Mouse (Mus musculus) intestine, postnatal 0 days (tissue): ENCODE data around the gene Msl2. TPM values are rescaled to one million over a fixed set of nuclear protein-coding genes. Genes with fewer than 3 reads are reported as not detected.

ENCODE experiments used
- ATAC-seq: fragments of 200-750 bp; cut with Nextera tagmentation; 2 replicates; pipeline ENCODE4 v1.8.0; 2017; ENCODE audit warnings: mild to moderate bottlenecking, moderate TSS enrichment, moderate library complexity
- H3K27ac ChIP-seq: fragments of 300-500 bp; sonication (generic); 2 replicates; pipeline ENCODE4 v1.5.1; 2014; ENCODE audit warnings: mild to moderate bottlenecking, low read depth, low read length, moderate library complexity
- H3K27me3 ChIP-seq: fragments of 300-500 bp; sonication (generic); replicated peaks from 2 replicates; pipeline ENCODE4 v1.6.1; 2014; ENCODE audit warnings: low read length, mixed read lengths; ENCODE audit not compliant: control insufficient read depth, insufficient read depth
- H3K36me3 ChIP-seq: fragments of 300-500 bp; sonication (generic); 2 replicates; pipeline ENCODE4 v1.6.1; 2014; ENCODE audit warnings: mild to moderate bottlenecking, moderate library complexity; ENCODE audit not compliant: control insufficient read depth, insufficient read depth
- H3K4me1 ChIP-seq: fragments of 300-500 bp; sonication (generic); replicated peaks from 2 replicates; pipeline ENCODE4 v1.6.1; 2014; ENCODE audit warnings: antibody characterized with exemption, low read length, mixed read lengths; ENCODE audit not compliant: control insufficient read depth, insufficient read depth
- H3K4me2 ChIP-seq: fragments of 300-500 bp; sonication (generic); replicated peaks from 2 replicates; pipeline ENCODE4 v1.6.1; 2014; ENCODE audit warnings: low read depth, mild to moderate bottlenecking, moderate library complexity
- H3K4me3 ChIP-seq: fragments of 300-500 bp; sonication (generic); 2 replicates; pipeline ENCODE4 v1.5.1; 2014; ENCODE audit warnings: low read depth, low read length
- H3K9ac ChIP-seq: fragments of 300-500 bp; sonication (generic); 2 replicates; pipeline ENCODE4 v1.6.1; 2014; ENCODE audit warnings: mild to moderate bottlenecking, low read depth, low read length
- H3K9me3 ChIP-seq: fragments of 300-500 bp; sonication (generic); 2 replicates; pipeline ENCODE4 v1.6.1; 2016; ENCODE audit warnings: mixed run types; ENCODE audit not compliant: control insufficient read depth
- CTCF ChIP-seq: sonication (generic); IDR thresholded peaks from 2 replicates; pipeline ENCODE4 v1.5.1; 2016; ENCODE audit warnings: low read depth, mild to moderate bottlenecking, control low read depth, antibody characterized with exemption, moderate library complexity
- WGBS: fragments of 180-500 bp; shearing (Covaris S2); extraction: QIAGEN DNeasy Blood & Tissue Kit; methylation state at CpG from one replicate; pipeline ENCODE4 v1.1.7; 2014; 5-methylcytosine and 5-hydroxymethylcytosine counted together
- polyA plus RNA-seq: library from polyadenylated mRNA; unstranded; fragments of >200 nt; fragmentation: Nextera tagmentation; extraction: Ambion mirVana; gene quantifications from 2 replicates; pipeline ENCODE4 v1.2.1, GENCODE M21; 2015

The Msl2 gene
- polyA plus RNA-seq, 1 experiment from 2014 or later: 4.6 TPM

- no peaks in the 10 kb centered on the region for H3K27me3 ChIP-seq
- no peaks in the 10 kb centered on the region for H3K36me3 ChIP-seq
- WGBS: 24% methylated on average over 14 of the region's 14 CpGs
- peak overlapping the region; percentile 67 for H3K27ac ChIP-seq
- H3K4me3 ChIP-seq: no peak overlapping the region
- no peaks in the 10 kb centered on the region for H3K9me3 ChIP-seq
- TF ChIP-seq CTCF: peak; percentile 63
- peak overlapping the region; percentile 4 for H3K4me2 ChIP-seq
- H3K9ac ChIP-seq: no peak overlapping the region
- H3K4me1 ChIP-seq: no peaks in the 10 kb centered on the region
- ATAC-seq: peak; percentile 88
Observed at GRCm38 (mm10) chr9:101053279-101053678, 20.6 kb upstream of the Msl2 start.

DNA sequence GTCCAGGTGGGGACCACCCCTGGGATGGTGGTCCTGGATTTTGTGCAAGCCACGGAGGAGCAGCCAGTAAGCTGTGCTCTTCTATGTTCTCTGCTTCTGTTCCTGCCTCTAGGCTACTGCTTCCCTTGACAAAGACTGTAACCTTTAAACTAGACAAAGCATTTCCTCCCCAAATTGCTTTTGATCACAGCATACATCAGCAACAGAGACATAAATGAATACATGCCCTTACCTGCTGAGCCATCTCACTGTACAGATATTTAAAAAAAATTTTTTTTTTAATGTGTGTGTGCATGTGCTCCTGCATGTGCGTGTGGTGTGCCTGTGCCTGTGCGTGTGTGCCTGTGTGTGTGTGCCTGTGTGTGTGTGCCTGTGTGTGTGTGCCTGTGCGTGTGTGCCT, 16.7 kb upstream of the Msl2 start:
- no peaks in the 10 kb centered on the region for H3K9me3 ChIP-seq
- no peak overlapping the region for H3K27ac ChIP-seq
- no peaks in the 10 kb centered on the region for H3K4me1 ChIP-seq
- no peak for TF ChIP-seq CTCF
- WGBS: 89% methylated on average over 4 of the region's 4 CpGs
- ATAC-seq: peak; percentile 5; the same call in 1 of the 2 replicates
- no peak overlapping the region for H3K4me3 ChIP-seq
- H3K36me3 ChIP-seq: no peaks in the 10 kb centered on the region
- H3K9ac ChIP-seq: no peak overlapping the region
- H3K27me3 ChIP-seq: no peaks in the 10 kb centered on the region
- H3K4me2 ChIP-seq: no peak overlapping the region

- H3K4me2 ChIP-seq: no peak overlapping the region
- ATAC-seq: no peak
- no peaks in the 10 kb centered on the region for H3K36me3 ChIP-seq
- H3K27me3 ChIP-seq: no peaks in the 10 kb centered on the region
- H3K4me1 ChIP-seq: no peaks in the 10 kb centered on the region
- no peak overlapping the region for H3K27ac ChIP-seq
- WGBS: 59% methylated on average over 11 of the region's 11 CpGs
- no peak overlapping the region for H3K4me3 ChIP-seq
- no peak for TF ChIP-seq CTCF
- no peaks in the 10 kb centered on the region for H3K9me3 ChIP-seq
- no peak overlapping the region for H3K9ac ChIP-seq
Observed at GRCm38 (mm10) chr9:101061035-101061434, 12.9 kb upstream of the Msl2 start.

DNA sequence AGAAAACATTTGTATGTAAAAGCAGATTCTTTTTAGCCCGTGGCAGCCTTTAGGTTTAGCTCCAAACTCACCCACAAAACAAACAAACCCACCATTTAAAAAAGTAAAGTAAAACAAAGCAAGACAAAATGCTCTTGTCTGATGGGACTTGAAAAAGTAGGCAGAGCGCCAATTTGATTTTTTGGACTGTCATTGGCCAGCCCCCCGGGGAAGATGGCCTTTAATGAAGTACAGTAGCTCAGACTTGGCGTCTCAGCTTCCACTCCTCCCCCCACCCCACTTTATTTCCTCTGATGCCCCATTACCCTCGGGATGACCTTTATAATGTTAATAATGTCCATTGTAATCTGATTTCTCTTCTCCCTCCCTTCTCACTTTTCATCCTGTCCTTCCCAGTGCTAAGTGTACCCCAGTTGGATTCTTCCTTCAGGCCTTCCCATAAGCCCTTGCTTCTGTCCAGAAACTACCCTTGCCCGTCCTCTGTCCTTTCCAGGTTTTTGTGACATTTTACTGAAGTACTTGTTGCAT, 11.6 kb upstream of the Msl2 start:
- WGBS: 68% methylated on average over 6 of the region's 6 CpGs
- no peak overlapping the region for H3K27ac ChIP-seq
- no peak for ATAC-seq
- H3K4me3 ChIP-seq: no peak overlapping the region
- no peak overlapping the region for H3K4me2 ChIP-seq
- H3K27me3 ChIP-seq: no peaks in the 10 kb centered on the region
- no peaks in the 10 kb centered on the region for H3K9me3 ChIP-seq
- no peaks in the 10 kb centered on the region for H3K36me3 ChIP-seq
- H3K9ac ChIP-seq: no peak overlapping the region
- TF ChIP-seq CTCF: no peak
- H3K4me1 ChIP-seq: no peaks in the 10 kb centered on the region

DNA sequence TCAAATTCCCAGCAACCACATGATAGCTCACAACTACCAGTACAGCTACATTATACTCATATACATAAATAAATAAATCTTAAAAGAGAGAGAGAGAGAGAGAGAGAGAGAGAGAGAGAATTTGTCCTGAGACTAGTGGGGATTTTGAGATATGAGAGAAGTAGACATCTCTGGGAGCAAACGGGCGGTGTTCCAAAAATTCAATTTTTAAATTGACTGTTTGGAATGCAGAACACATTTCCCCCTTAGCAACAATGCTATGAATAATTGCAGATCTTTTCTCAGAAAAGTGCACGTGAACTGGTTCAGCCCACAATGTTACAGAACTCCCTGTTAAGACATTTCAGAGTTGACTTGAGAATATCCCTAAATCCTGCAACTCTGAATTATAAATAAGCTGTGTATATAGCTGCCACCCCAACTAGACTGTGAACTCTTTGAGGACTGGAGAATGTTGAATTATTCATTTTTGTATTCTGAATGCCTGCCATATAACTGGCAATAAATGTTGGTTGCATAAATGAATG, 8.8 kb upstream of the Msl2 start:
- 81% methylated on average over 3 of the region's 3 CpGs for WGBS
- Histone ChIP-seq H3K27me3 (no peaks in the 10 kb centered on the region), H3K9me3 (no peaks in the 10 kb centered on the region), H3K36me3 (no peaks in the 10 kb centered on the region), H3K4me1 (no peaks in the 10 kb centered on the region), H3K27ac (no peak overlapping the region), H3K4me3 (no peak overlapping the region), H3K4me2 (no peak overlapping the region), H3K9ac (no peak overlapping the region)
- no peak for TF ChIP-seq CTCF
- ATAC-seq: no peak

- H3K27ac ChIP-seq: no peak overlapping the region
- no peaks in the 10 kb centered on the region for H3K4me1 ChIP-seq
- TF ChIP-seq CTCF: peak; percentile 51
- no peak for ATAC-seq
- 93% methylated on average over 3 of the region's 3 CpGs for WGBS
- no peaks in the 10 kb centered on the region for H3K27me3 ChIP-seq
- H3K4me2 ChIP-seq: no peak overlapping the region
- no peaks in the 10 kb centered on the region for H3K9me3 ChIP-seq
- H3K9ac ChIP-seq: no peak overlapping the region
- no peaks in the 10 kb centered on the region for H3K36me3 ChIP-seq
- H3K4me3 ChIP-seq: no peak overlapping the region
Observed at GRCm38 (mm10) chr9:101069781-101070180, 4.1 kb upstream of the Msl2 start.
